Mouse (Mus musculus) kidney, adult 2 months (tissue): Measurements from ENCODE around the gene Chst8.

Source experiments
- CTCF ChIP-seq: fragments of 200-500 bp; conservative IDR thresholded peaks from 2 replicates; pipeline ENCODE4 v1.5.1; 2011; ENCODE audit warnings: low read depth, mild to moderate bottlenecking, control low read depth, low read length, moderate library complexity, mixed read lengths; ENCODE audit not compliant: insufficient read depth, insufficient read length
- POLR2A ChIP-seq: fragments of 200-500 bp; IDR thresholded peaks from one replicate; pipeline ENCODE4 v1.6.1; 2011; ENCODE audit warnings: low read depth, low read length, control low read depth

DNA sequence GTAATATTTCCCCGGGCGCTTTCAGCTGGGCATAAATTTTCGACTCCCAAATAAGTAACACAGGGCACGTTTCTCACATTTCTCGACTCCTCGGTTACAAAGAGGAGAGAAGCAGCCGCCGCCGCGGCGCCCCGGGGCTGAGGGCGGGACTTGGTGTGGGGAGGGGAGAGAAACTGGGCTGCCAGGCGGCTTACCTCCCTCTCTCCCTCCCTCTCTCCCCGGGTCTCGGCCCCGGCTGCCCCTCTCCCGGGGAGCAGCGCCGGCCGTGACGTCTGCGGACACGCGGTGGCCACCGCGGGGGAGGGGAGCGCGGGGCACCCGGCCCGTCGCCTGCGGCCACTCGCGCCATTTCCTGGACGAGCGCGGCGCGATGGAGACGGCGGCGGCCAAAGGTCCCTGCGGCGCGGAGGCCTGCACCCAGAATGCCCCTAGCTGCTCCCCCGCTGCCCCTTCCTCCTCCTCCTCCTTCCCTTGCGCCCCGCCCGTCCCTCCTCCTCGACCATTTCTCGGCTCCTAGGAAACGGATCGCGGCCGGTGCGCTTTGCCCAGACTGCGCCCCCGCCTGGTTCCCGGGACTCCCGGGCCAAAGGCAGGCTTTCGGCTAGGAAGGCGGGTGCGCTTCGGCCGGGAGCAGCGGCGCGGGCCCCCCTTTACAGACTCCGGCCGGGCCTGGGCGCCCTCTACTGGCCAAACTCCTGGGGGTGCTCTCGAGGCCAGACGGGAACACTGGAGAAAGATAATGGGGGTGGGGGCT lies 157.2 kb downstream of the Chst8 start:
- TF ChIP-seq POLR2A: no peak
- peak; percentile 52 for TF ChIP-seq CTCF
